Mouse (Mus musculus) intestine, embryonic 14.5 days (tissue): ENCODE data around the gene Cops3. TPM values are rescaled to one million over a fixed set of nuclear protein-coding genes. Genes with fewer than 3 reads are reported as not detected.

Source experiments
- ATAC-seq: fragments of 200-750 bp; cut with Nextera tagmentation; replicated peaks from 2 replicates; pipeline ENCODE4 v1.8.0; 2017; ENCODE audit warnings: low read depth, moderate number of reproducible peaks, moderate TSS enrichment, moderate library complexity; ENCODE audit not compliant: low FRiP score, low TSS enrichment
- DNase-seq: peaks from one replicate; pipeline ENCODE4 v3.0.0-alpha.2; 2018; ENCODE audit warnings: low spot score
- H3K27ac ChIP-seq: fragments of 300-500 bp; sonication (generic); 2 replicates; pipeline ENCODE4 v1.5.1; 2014; ENCODE audit warnings: low read depth, mild to moderate bottlenecking, control low read depth
- H3K27me3 ChIP-seq: fragments of 300-500 bp; sonication (generic); replicated peaks from 2 replicates; pipeline ENCODE4 v1.6.1; 2014; ENCODE audit warnings: low read length, control low read depth; ENCODE audit not compliant: control insufficient read depth, insufficient read depth
- H3K36me3 ChIP-seq: fragments of 300-500 bp; sonication (generic); 2 replicates; pipeline ENCODE4 v1.6.1; 2014; ENCODE audit warnings: low read length, control low read depth; ENCODE audit not compliant: control insufficient read depth, insufficient read depth
- H3K4me1 ChIP-seq: fragments of 300-500 bp; sonication (generic); replicated peaks from 2 replicates; pipeline ENCODE4 v1.6.1; 2014; ENCODE audit warnings: low read length, control low read depth, mixed read lengths; ENCODE audit not compliant: control insufficient read depth, insufficient read depth
- H3K4me2 ChIP-seq: fragments of 300-500 bp; sonication (generic); 2 replicates; pipeline ENCODE4 v1.6.1; 2014; ENCODE audit warnings: low read length
- H3K4me3 ChIP-seq: fragments of 300-500 bp; sonication (generic); 2 replicates; pipeline ENCODE4 v1.5.1; 2014; ENCODE audit warnings: low read depth, low read length, control low read depth, mixed read lengths
- H3K9ac ChIP-seq: fragments of 300-500 bp; sonication (generic); 2 replicates; pipeline ENCODE4 v1.6.1; 2014; ENCODE audit warnings: mild to moderate bottlenecking, low read length
- H3K9me3 ChIP-seq: fragments of 300-500 bp; sonication (generic); 2 replicates; pipeline ENCODE4 v1.6.1; 2016; ENCODE audit warnings: low read length, control low read depth; ENCODE audit not compliant: control insufficient read depth
- WGBS: fragments of 180-500 bp; shearing (Covaris S2); extraction: QIAGEN DNeasy Blood & Tissue Kit; methylation state at CpG from one replicate; pipeline ENCODE4 v1.1.7; 2014; 5-methylcytosine and 5-hydroxymethylcytosine counted together
- polyA plus RNA-seq: library from polyadenylated mRNA; unstranded; fragments of >200 nt; fragmentation: Nextera tagmentation; extraction: Ambion mirVana; gene quantifications from 2 replicates; pipeline ENCODE4 v1.2.1, GENCODE M21; 2014

Cops3 gene
- polyA plus RNA-seq, 1 experiment from 2014 or later = 206 TPM

DNA sequence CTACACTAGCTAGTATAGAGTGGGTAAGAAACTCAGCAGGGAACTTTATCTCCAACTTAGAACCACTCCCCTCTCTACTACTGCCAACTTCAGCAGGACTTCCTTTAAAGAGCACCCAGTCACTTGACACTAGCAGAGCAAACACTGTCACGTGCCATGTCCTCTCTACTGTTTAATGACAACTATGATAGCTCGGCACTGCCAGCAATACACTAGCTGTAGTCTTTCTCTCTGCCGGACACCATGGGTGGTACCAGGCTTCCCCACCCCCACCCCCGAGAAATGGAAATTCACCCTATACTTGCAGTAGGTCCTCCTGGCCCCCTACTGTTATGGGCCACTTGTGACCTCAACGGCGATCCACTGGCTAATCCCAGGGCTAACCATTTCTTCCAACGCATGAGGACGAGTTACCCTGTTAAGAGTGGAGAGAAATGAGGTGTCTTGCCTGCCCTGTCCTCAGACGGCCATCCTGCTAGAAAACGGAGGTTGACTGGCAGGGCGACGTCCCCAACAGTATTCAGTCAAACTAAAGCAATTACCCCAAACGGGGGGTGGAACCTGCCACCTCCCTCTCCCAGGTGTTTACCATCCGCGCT is 30.5 kb downstream of the Cops3 start:
- Histone ChIP-seq H3K4me1 (peaks cover 7% of the 10 kb centered on the region), H3K4me3 (peak overlapping the region; percentile 91), H3K36me3 (peaks cover 38% of the 10 kb centered on the region), H3K9me3 (no peaks in the 10 kb centered on the region), H3K4me2 (peak overlapping the region; percentile 96), H3K27ac (peak overlapping the region; percentile 98), H3K27me3 (no peaks in the 10 kb centered on the region), H3K9ac (peak overlapping the region; percentile 97)
- peak; percentile 40 for ATAC-seq
- WGBS = under 1% methylated on average over 15 of the region's 15 CpGs
- no peak for DNase-seq

DNA sequence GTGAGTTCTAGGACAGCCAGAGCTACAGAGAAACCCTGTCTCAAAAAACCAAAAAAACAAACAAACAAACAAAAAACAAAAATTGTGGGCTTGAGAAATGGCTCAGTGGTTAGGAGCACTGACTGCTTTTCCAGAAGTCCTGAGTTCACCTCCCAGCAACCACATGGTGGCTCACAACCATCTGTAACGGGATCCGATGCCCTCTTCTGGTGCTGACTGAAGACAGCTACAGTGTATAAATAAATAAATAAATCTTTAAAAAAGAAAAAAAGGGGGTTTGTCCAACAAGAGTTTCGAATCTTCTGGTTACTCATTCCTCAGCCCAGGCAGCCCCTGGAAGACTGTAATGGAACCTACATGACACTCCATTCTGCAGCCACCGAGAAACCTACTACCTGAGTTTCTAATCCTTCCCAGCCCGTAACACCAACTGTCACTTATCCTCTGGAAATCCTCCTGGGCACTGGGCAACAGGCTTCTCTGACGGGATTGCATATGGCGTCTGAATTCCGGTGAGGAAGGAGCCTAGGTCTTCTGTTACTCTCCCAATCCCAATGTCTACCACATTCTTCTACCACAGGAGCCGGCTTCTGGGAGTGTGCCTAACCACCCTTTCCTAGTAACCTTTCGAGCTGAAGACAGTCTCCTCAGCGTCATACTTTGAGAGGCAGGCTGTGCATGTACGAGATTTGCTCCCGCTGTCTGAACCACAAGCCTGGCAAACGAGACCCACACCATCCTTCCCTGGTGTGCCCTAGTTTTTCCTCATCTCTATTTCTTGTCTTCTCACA is 31.3 kb downstream of the Cops3 start:
- peak overlapping the region; percentile 96 for H3K4me2 ChIP-seq
- peak overlapping the region; percentile 97 for H3K9ac ChIP-seq
- 72% methylated on average over 14 of the region's 14 CpGs for WGBS
- H3K4me1 ChIP-seq = peaks cover 7% of the 10 kb centered on the region
- H3K4me3 ChIP-seq = peak overlapping the region; percentile 91
- H3K27me3 ChIP-seq = no peaks in the 10 kb centered on the region
- ATAC-seq = no peak
- no peak overlapping the region for H3K27ac ChIP-seq
- DNase-seq = no peak
- H3K9me3 ChIP-seq = no peaks in the 10 kb centered on the region
- H3K36me3 ChIP-seq = peaks cover 46% of the 10 kb centered on the region

DNA sequence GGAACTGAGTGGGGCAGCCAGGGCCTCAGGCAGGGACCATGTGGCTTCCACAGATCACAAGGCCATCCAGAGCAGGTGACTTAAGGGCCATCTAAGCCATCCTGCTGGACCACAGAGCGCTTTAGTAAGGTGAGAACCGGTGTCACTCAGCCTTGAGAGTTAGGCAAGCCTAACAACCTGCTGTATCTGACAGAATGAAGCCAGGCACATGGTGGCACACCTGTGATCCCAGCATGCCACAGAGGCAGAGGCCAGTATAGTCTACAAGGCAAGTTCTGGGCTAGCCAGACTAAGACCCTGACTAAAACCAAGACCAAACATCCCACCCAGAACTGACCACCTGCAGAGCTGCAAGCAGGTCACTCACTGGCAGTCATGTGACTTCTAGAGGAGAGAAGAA is 34.0 kb downstream of the Cops3 start:
- H3K36me3 ChIP-seq = peaks cover 73% of the 10 kb centered on the region
- no peak overlapping the region for H3K27ac ChIP-seq
- peaks cover 7% of the 10 kb centered on the region for H3K4me1 ChIP-seq
- no peaks in the 10 kb centered on the region for H3K27me3 ChIP-seq
- no peak overlapping the region for H3K4me2 ChIP-seq
- ATAC-seq = no peak
- 87% methylated on average over 2 of the region's 2 CpGs for WGBS
- DNase-seq = no peak
- H3K4me3 ChIP-seq = no peak overlapping the region
- H3K9me3 ChIP-seq = no peaks in the 10 kb centered on the region
- H3K9ac ChIP-seq = no peak overlapping the region

DNA sequence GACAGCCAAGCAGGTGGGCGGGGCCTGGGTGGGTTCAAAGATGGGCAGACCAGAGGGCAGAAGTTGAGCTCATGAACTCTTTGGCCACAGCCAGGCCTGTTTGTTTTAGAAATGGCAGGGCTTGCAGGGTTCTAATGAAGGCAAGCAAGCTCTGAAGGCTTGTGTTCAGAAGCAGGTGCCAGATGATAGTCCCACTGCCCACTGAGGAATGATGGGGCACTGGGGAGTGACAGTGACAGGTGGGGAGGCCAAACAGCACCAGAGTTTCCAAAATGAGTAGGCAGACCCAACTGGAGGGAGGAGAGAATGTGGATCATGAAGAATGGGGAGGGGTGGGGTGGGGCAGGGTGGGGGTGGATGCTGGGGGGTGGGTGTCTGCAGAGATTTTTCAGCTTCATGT is 34.4 kb downstream of the Cops3 start:
- Histone ChIP-seq H3K4me3 (no peak overlapping the region), H3K4me2 (no peak overlapping the region), H3K27ac (no peak overlapping the region), H3K27me3 (no peaks in the 10 kb centered on the region), H3K9ac (no peak overlapping the region), H3K4me1 (peaks cover 7% of the 10 kb centered on the region), H3K9me3 (no peaks in the 10 kb centered on the region), H3K36me3 (peaks cover 77% of the 10 kb centered on the region)
- WGBS = 100% methylated on average over 1 of the region's 1 CpGs
- ATAC-seq (no peak), DNase-seq (no peak)

DNA sequence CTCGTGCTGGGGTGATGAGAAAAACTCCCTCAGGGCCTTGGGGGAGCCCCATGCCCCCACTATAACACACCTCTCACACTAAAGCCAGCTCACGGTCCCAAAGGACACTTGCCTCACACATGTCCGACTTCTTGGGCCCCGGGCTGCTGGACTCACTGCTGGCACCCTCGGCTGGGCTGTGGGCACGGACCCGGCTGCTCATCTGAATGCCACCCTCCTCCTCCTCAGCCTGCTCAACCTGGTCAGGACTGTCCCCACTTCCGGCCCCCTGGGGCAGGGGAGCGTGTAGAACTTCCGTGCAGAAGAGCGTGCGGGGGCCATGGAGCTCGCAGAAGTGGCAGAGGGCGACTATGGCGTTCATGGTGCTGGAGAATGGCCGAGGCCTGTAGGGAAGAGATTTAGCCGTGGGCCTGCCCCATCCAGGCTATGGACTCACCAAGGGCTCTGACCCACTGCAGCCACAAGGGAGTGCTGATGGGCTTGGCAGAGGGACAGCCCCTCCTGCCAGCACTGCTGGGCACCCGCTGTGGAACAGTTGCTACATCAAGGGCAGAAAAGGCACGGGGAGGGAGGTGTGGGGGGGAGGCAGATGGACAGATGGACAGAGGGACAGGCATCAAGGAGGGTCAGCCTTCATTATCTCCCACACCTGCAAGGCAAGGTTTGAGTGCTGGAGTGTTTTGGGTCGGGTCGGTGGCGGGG is 35.1 kb downstream of the Cops3 start:
- DNase-seq = no peak
- Histone ChIP-seq H3K36me3 (peaks cover 84% of the 10 kb centered on the region), H3K27me3 (no peaks in the 10 kb centered on the region), H3K9me3 (no peaks in the 10 kb centered on the region), H3K27ac (no peak overlapping the region), H3K4me1 (peaks cover 7% of the 10 kb centered on the region), H3K4me3 (no peak overlapping the region), H3K9ac (no peak overlapping the region), H3K4me2 (no peak overlapping the region)
- no peak for ATAC-seq
- 93% methylated on average over 22 of the region's 22 CpGs for WGBS

DNA sequence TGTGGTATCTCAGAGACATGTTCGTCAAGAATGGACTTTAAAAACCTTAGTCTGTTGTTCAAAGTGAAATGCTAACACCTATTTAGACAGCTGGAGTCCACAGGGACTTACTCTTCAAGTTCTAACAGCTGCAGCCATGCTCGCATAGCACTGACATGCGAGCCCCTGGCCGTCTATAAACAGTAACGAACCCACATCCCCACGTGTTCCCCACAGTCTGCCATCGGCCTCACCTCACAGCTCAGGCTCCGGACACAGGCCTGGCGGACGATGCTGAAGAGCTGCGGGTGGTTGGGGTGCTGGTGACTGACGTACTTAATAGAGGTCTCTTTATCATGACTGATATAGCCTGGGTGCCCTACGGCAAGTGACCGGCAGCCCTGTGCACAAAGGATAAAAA is 36.1 kb downstream of the Cops3 start:
- 93% methylated on average over 14 of the region's 14 CpGs for WGBS
- Histone ChIP-seq H3K4me3 (no peak overlapping the region), H3K4me2 (no peak overlapping the region), H3K27ac (no peak overlapping the region), H3K27me3 (no peaks in the 10 kb centered on the region), H3K9ac (no peak overlapping the region), H3K36me3 (peaks cover 95% of the 10 kb centered on the region), H3K4me1 (peaks cover 2% of the 10 kb centered on the region), H3K9me3 (no peaks in the 10 kb centered on the region)
- ATAC-seq (no peak), DNase-seq (no peak)

DNA sequence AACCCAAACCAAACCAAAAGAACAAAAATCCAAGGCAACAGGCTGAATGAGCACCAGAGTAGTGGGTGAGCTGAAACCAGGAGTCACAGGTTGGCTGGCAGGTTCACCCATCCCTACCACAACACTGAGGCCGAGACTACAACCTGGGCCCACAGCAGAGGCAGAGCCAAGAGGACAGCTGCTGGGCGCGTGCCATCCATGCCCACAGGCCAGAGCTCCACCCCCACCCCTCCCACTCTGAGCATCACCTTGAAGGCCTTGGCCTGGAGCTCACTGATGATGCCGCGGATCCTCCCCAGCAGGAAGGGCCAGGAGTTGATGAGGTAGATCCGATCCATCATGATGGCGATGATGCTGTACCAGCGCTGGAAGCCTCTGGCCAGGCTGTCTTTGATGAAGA is 37.8 kb downstream of the Cops3 start:
- 97% methylated on average over 8 of the region's 8 CpGs for WGBS
- peaks cover 100% of the 10 kb centered on the region for H3K36me3 ChIP-seq
- no peak overlapping the region for H3K4me2 ChIP-seq
- no peak overlapping the region for H3K4me3 ChIP-seq
- H3K4me1 ChIP-seq = no peaks in the 10 kb centered on the region
- H3K27me3 ChIP-seq = no peaks in the 10 kb centered on the region
- H3K27ac ChIP-seq = no peak overlapping the region
- no peak overlapping the region for H3K9ac ChIP-seq
- ATAC-seq = no peak
- no peak for DNase-seq
- H3K9me3 ChIP-seq = no peaks in the 10 kb centered on the region

DNA sequence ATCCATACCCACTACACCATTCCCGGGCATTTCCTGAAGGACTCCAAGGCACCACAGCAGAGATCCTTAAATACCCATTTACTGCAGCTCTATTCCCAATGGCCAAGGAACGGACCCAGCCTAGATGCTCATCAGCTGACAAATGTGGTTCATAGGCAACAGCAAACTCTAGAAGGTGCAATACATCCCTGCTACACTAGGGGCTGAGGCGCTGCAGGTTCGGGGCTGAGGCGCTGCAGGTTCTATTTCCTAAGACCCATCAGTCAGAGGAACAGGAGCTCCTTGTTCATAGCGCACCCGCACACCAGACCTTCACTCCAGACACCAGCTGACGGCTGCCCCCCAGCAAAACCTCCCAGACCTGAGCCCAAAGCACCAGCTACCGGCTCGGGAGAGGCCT is 39.2 kb downstream of the Cops3 start:
- Histone ChIP-seq H3K4me2 (no peak overlapping the region), H3K4me1 (no peaks in the 10 kb centered on the region), H3K9ac (no peak overlapping the region), H3K36me3 (peaks cover 99% of the 10 kb centered on the region), H3K27me3 (no peaks in the 10 kb centered on the region), H3K27ac (no peak overlapping the region), H3K4me3 (no peak overlapping the region), H3K9me3 (no peaks in the 10 kb centered on the region)
- 94% methylated on average over 10 of the region's 10 CpGs for WGBS
- DNase-seq = no peak
- ATAC-seq = no peak
